Mouse (Mus musculus): Measurements from ENCODE around the gene Olfr1239.

Olfr1239 gene

DNA sequence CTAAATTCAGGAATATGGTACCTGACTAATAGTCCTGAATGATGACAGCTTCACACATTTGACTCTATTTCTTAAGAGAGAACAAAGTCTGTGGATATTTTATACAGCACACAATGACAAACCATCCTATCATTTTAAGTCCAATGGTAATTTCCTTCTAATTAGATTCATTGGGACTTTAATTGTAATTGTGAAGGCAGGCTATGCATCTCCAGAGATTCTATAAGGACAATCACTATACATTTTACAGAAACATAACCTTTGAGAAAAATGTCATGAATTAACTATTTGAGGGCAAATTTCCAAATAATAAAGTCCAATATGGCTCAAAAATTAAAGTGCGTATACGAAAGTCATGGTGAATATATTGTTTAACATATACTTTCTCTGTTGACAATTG is at the start of gene Olfr1239:
Gene Olfr1239 (minus strand): TSS at position 101 of the 400 bp plus-strand sequence.
- DNase-seq (ENCODE audit: low spot score), result no peak

DNA sequence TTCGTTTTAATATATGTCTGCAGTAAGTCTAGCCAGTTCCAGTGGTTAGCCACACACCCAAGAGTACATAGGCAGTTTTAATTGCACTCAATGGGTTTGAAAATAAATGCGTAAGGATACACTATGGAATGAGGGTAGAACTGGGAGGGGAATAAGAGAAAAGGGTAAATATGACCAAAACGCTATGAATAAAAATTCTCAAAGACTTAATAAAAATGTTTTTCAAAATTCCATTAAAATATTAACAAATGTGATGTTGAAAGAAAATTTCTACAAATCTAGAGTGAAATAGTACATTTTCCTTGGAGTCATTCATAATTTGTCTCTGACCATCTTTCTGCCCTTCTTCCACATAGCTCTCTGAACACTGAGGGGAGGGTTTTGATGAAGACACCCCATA is 22.7 kb upstream of the Olfr1239 start, which contains the start of gene Olfr1240:
Gene Olfr1240 (minus strand): TSS at position 101 of the 400 bp plus-strand sequence.
- no peak for DNase-seq (ENCODE audit: low spot score)

DNA sequence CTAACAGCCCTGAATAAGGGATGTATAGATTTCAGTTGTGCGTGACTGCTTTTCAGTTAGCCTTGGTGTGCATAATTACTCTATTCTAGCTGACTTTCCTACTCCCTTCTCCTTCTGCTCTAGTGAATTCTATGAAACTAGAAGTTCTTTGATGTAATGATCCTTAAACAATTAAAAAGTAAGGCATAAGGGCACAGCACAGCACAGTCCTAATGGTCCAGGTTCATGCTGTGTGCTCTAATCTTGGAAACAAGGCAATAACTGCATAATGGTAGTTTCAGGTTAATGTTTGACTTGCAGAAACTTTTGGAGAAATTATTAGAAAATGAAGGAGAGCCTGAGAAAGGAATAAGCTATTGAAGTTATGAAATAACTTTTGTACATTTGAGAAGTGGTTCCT is 5.7 kb downstream of the Olfr1239 start:
- no peak for DNase-seq (ENCODE audit: low spot score)

DNA sequence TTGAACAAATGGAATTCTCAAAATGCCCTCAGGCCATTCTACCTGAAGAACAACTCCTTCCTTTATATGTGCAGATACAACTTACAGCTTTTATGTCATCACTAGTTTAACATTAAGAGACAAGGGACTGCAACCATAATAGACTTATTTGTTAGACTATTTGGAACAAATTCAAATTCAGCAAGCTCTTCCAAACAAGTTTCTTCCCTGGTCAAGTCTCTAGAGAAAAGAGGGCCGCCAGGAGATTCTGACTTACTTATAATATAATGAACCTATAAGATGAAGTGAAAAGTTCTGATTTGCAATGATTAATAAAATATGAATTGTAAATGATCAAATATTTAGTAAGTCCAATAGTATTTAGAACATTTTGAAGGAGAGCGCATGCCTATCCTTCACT is 10.6 kb downstream of the Olfr1239 start, which contains the start of gene Olfr1238:
Gene Olfr1238 (minus strand): TSS at position 101 of the 400 bp plus-strand sequence.
- DNase-seq (ENCODE audit: low spot score), result no peak

DNA sequence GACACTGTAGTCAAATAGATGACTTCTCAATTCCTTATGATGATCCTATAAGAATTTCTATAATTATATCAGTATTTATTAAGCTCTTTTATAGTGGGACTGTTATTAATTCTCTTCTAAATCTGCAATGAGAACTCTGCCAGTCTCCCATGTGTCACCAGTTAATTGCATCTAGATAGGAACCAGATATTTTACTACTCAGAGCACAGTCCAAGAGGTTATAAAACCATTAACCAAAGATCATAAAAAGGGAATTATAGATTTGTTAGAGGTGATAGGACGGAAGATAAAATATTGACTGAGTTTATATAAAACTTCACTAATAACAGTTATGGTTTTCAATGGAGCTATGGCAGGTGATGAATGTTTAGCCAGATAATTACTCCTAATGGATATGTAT is 19.3 kb downstream of the Olfr1239 start:
- no peak for DNase-seq (ENCODE audit: low spot score)

Data from testis, postnatal 10 days (tissue).